Comparison of ENCODE assay signal across 8 mouse cellular contexts in the genomic region with DNA sequence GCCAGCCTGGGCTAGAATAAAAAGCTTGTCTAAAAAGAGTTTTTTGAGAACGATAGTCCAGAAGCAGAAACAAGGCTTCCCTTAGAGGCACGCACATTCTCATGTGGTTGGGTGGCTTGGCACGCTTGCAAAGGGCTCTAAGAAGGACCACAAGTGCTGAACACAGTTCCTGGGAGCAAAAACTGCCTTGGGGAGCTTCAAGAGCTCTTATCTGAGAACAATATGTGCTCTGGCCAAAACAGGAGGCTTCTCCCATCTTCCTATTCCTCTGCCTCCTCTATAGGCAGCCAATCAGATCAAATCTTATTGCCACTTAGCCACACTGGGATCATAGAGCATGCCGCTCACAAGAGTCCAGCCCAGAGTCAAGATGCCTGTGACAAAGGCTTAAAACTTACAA. TPM values are rescaled to one million over a fixed set of nuclear protein-coding genes. Genes with fewer than 3 reads are reported as not detected.
DNase-seq lines count a peak whose midpoint lies in the region; ATAC-seq and TF ChIP-seq lines count a peak whose summit lies in the region.

No protein-coding gene starts in this region.

- peaks cover 18% of the 10 kb centered on the region for H3K36me3 ChIP-seq in heart, embryonic 13.5 days
- H3K36me3 ChIP-seq in liver, embryonic 16.5 days (ENCODE audit: control insufficient read depth, insufficient read depth): peaks cover 4% of the 10 kb centered on the region
- no peaks in the 10 kb centered on the region for H3K36me3 ChIP-seq in stomach, postnatal 0 days (ENCODE audit: control insufficient read depth, insufficient read depth, low read length)

- H3K4me2 ChIP-seq in heart, embryonic 13.5 days: peak overlapping the region; percentile 56
- H3K4me2 ChIP-seq in liver, embryonic 16.5 days (ENCODE audit: low read depth, low read length): no peak overlapping the region
- H3K4me2 ChIP-seq in stomach, postnatal 0 days (replicated peaks; ENCODE audit: low read depth): no peak overlapping the region

- DNase-seq in ovary, adult 18-20 months (ENCODE audit: low spot score): peak; percentile 40
- no peak for DNase-seq in ovary, postnatal 36 days (ENCODE audit: low spot score)
- DNase-seq in stomach, postnatal 0 days (ENCODE audit: low spot score): no peak
- no peak for DNase-seq in thymus, postnatal 14 days
- DNase-seq in right cerebral cortex, adult 18-20 months: no peak
- DNase-seq in cerebellum, adult 9-10 months: no peak

- H3K27me3 ChIP-seq in heart, embryonic 13.5 days (replicated peaks): no peaks in the 10 kb centered on the region
- H3K27me3 ChIP-seq in liver, embryonic 16.5 days (ENCODE audit: control insufficient read depth, insufficient read depth, low read depth, low read length): no peaks in the 10 kb centered on the region
- H3K27me3 ChIP-seq in stomach, postnatal 0 days (ENCODE audit: control insufficient read depth, insufficient read depth, low read length): no peaks in the 10 kb centered on the region

- peaks cover 2% of the 10 kb centered on the region; the same call in 1 of the 2 replicates for H3K9me3 ChIP-seq in heart, embryonic 13.5 days
- H3K9me3 ChIP-seq in liver, embryonic 16.5 days (replicated peaks; ENCODE audit: control insufficient read depth, low read length): no peaks in the 10 kb centered on the region
- H3K9me3 ChIP-seq in stomach, postnatal 0 days (ENCODE audit: control insufficient read depth, low read length): no peaks in the 10 kb centered on the region

- peak overlapping the region; percentile 75 for H3K9ac ChIP-seq in heart, embryonic 13.5 days
- H3K9ac ChIP-seq in liver, embryonic 16.5 days (ENCODE audit: low read depth, low read length): no peak overlapping the region
- peak overlapping the region; percentile 14; the same call in 1 of the 2 replicates for H3K9ac ChIP-seq in stomach, postnatal 0 days (ENCODE audit: low read length)

- H3K4me1 ChIP-seq in heart, embryonic 13.5 days: peaks cover 87% of the 10 kb centered on the region
- H3K4me1 ChIP-seq in liver, embryonic 16.5 days (ENCODE audit: control insufficient read depth, low read depth, low read length): peaks cover 39% of the 10 kb centered on the region
- H3K4me1 ChIP-seq in stomach, postnatal 0 days (replicated peaks; ENCODE audit: control insufficient read depth, insufficient read depth): 0 out of 2 replicates have a peak, but pooled peaks cover 2% of the 10 kb centered on the region

- H3K27ac ChIP-seq in heart, embryonic 13.5 days (replicated peaks): peak overlapping the region; percentile 98
- peak overlapping the region; percentile 64 for H3K27ac ChIP-seq in liver, embryonic 16.5 days (ENCODE audit: low read length)
- H3K27ac ChIP-seq in stomach, postnatal 0 days (replicated peaks): peak overlapping the region; percentile 92

- ATAC-seq in heart, embryonic 13.5 days (ENCODE audit: extremely low read depth, insufficient number of reproducible peaks, low FRiP score, low TSS enrichment): no peak
- peak; percentile 24; the same call in 1 of the 2 replicates for ATAC-seq in liver, embryonic 16.5 days (ENCODE audit: low read depth)
- ATAC-seq in stomach, postnatal 0 days (ENCODE audit: low FRiP score, low TSS enrichment): peak; percentile 19; the same call in 1 of the 2 replicates

- TF ChIP-seq EP300 in stomach, postnatal 0 days (optimal IDR thresholded peaks at IDR 0.05): no peak

- 38% methylated on average over 4 of the region's 4 CpGs for WGBS in heart, embryonic 13.5 days
- WGBS in liver, embryonic 16.5 days (ENCODE audit: insufficient replicate concordance): 50% methylated on average over 4 of the region's 4 CpGs
- WGBS in stomach, postnatal 0 days: 49% methylated on average over 4 of the region's 4 CpGs

- TF ChIP-seq CTCF in stomach, postnatal 0 days (IDR thresholded peaks at IDR 0.05; ENCODE audit: low read depth): no peak

- no peak overlapping the region for H3K4me3 ChIP-seq in heart, embryonic 13.5 days
- no peak overlapping the region for H3K4me3 ChIP-seq in liver, embryonic 16.5 days (ENCODE audit: low read depth, low read length)
- no peak overlapping the region for H3K4me3 ChIP-seq in stomach, postnatal 0 days (ENCODE audit: low read depth, low read length)

RNA-seq across cellular contexts. Expression of a gene that starts 18.3 kb away (rescaled TPM):
- 202 and 213 TPM in 2 replicates for polyA plus RNA-seq in heart, embryonic 13.5 days (2015; fragmentation: Nextera tagmentation; extraction: Ambion mirVana)
- polyA plus RNA-seq in liver, embryonic 16.5 days (2015; fragmentation: Nextera tagmentation; extraction: Ambion mirVana): 109 and 110 TPM in 2 replicates
- polyA plus RNA-seq in stomach, postnatal 0 days (2015; fragmentation: Nextera tagmentation; extraction: Ambion mirVana): 69.2 and 73.6 TPM in 2 replicates
